Mouse (Mus musculus) bone marrow, adult 2 months (tissue): ENCODE results near the gene Pp2d1.

ENCODE experiments used
- CTCF ChIP-seq: fragments of 200-500 bp; IDR thresholded peaks from 2 replicates; pipeline ENCODE4 v1.5.1; 2011; ENCODE audit warnings: low read length, control low read depth; ENCODE audit not compliant: control insufficient read depth, insufficient read depth
- POLR2A ChIP-seq: fragments of 200-500 bp; IDR thresholded peaks from 2 replicates; pipeline ENCODE4 v1.6.1; 2011; ENCODE audit warnings: low read depth, mild to moderate bottlenecking, control low read depth, low read length, borderline replicate concordance; ENCODE audit not compliant: control insufficient read depth

GRCm38 (mm10) chr17:53478066-53478857 lies 61.0 kb downstream of the Pp2d1 start:
- TF ChIP-seq POLR2A, result no peak
- TF ChIP-seq CTCF, result no peak
